Mouse (Mus musculus) kidney, adult 2 months (tissue): ENCODE measurements at regions not wholly inside any gene's neighbourhood (a gene's known extent, or its start where the extent isn't known, plus 50 kb on each side); places are given as distances from the start of the nearest gene placed in this dataset.
"Not testable (repeated sequence)": the region's sequence is repeated elsewhere in the genome, so short reads cannot be mapped to it uniquely, and the experiment has no call there.

Source experiments
- CTCF ChIP-seq: fragments of 200-500 bp; conservative IDR thresholded peaks from 2 replicates; pipeline ENCODE4 v1.5.1; 2011; ENCODE audit warnings: low read depth, mild to moderate bottlenecking, control low read depth, low read length, moderate library complexity, mixed read lengths; ENCODE audit not compliant: insufficient read depth, insufficient read length
- POLR2A ChIP-seq: fragments of 200-500 bp; IDR thresholded peaks from one replicate; pipeline ENCODE4 v1.6.1; 2011; ENCODE audit warnings: low read depth, low read length, control low read depth

DNA sequence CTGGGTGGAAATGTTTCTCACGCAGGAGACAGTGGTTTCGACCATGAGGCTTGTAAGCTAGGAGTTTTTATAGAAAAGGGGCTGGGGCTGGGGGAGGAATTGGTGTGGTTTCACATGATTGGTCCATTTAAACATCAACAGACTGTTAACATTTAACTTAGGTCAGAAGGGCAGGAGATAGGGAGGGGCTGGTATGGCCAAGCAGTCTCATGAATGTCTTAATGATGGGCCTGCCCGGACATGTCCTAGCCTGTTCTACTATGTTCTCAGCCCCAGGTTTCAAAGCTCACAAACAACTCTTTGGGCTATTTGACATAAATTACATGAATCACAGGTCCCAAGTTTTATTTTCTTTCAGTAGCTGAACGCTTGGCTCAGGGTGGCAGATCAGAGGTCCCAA is 244.5 kb upstream of the Plxna2 start:
- not testable (repeated sequence) for TF ChIP-seq CTCF, POLR2A
